Mouse (Mus musculus) embryo, embryonic 10.5 days (tissue): ENCODE data around the gene Pak4.
A peak's percentile ranks its signal among the peaks of the same experiment; 100 is the strongest.
"Not testable (repeated sequence)": the region's sequence is repeated elsewhere in the genome, so short reads cannot be mapped to it uniquely, and the experiment has no call there.

Source experiments
- DNase-seq: peaks from one replicate; pipeline ENCODE4 v3.0.0-alpha.2; 2015; ENCODE audit warnings: low spot score

The Pak4 gene

DNA sequence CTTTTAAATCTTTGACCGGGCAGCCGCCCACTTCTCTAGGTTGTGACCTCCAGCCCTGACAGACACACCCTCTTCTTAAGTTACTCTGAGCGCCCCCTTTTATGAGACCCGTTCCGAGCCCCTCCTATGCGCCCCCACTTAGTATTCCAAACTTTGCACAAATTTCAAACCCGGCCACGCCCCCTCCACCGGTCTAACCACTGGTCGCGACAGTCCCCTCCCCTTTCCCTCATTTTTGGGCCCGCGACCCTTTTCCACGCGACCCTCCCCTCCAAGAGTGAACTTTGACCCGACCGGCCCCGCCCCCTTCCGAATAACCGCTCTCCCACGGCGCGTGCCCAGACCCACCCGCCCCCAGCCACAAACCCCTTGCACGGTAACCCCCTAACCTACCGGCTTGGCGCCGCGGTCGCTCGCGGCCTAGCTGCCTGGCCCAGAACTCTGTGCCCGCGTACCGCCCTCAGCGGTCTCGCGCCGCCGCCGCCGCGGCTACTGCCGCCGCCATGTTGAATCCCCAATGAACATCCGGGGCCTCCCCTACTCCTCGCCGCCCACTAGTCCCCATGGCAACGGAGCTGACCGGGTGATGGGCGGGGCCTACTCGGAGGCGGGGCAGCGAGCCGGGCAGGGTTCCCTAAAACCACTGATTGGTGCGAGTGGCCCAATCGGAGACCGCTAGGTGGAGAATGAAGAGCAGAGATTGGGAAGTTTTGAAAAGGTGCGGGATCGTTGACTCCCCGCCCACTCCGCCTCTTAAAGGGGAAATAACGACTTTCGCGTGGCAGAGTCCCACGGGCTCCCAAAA lies at the start of gene Pak4, which contains the start of gene Samd4b:
TSS of gene Pak4 (minus strand) at position 544 of the 805 bp plus-strand sequence.
TSS of gene Samd4b (minus strand) at position 503 of the 805 bp plus-strand sequence.
- DNase-seq = peak; percentile 99

DNA sequence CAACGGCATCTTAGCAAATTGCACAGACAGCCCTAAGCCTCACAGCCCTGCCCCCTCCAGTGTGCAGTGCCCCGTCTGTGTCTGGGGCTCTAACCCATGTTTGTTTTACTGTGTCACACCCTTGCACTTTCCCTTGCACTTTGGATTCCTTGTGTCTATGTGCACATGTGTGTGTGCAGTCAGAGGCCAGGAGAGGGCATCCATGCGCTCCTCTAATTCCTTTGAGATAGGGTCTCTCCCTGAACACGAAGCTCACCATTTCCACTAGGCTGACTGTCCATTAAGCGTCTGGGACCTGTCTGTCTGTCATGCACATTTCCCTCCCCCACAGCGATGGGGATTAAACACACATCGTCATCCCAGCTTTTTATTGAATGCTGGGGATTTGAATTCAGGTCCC lies 49.0 kb upstream of the Pak4 start:
- DNase-seq = peak; percentile 42

DNA sequence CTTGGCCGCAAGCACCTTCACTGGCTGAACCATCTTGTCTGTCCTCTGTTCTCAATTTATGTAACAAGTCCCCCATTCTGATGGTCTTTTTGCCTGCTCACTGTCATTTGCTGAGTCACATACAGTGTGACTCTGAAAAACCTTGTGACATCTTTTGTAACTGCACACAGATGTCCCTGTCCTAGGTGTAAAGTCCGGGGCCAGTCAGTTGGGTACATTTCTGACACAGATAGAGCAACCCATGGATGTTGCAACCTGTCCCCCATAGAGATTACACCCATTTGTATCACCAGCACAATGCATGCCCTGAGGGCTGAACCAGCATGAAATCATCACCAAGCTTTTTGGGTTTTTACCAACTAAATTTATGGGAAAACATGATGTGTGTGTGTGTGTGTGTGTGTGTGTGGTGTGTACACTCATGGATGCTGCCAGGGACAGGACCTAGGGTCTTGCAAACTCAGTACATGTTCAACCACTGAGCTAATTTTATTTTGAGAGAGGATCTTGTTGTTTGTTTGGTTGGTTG lies 48.0 kb upstream of the Pak4 start:
- DNase-seq = no peak

DNA sequence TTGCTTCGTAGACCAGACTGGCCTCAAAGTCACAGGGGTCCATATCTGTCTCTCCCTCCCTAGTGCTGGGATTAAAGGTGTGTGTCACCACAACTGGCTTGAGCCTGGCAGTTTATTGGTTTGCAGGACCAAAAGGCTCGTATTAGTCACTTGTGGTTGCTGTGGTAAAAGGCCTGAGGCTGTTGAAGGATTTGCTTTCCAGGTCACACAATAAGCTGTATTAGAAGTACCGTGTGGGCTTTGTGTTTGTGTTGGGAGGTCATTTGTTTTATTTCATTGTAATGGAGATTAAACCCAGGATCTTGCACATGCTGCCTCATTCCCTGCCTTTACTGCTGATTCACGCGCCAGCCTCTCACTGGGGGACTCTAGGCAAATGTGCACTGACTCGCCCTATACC lies 47.4 kb upstream of the Pak4 start:
- no peak for DNase-seq

DNA sequence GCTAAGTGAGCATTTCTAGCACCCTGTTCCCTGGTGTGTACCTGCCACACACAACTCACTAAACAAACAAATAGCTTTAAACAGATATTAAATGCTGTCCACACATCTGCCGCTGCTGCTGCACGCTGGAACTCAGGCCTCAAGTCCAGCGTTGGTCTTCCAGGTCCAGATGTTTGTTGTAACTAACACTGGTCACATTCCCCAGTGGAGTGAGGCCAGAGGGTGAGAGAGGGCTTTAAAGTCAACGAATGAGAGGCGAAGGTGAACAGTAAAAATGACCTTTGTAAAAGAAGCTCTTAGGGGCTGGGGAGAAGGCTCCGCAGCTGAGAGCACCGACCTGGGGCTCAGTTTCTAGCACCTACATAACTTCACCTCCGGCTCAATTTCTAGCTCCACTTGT lies 43.6 kb upstream of the Pak4 start:
- DNase-seq = no peak

DNA sequence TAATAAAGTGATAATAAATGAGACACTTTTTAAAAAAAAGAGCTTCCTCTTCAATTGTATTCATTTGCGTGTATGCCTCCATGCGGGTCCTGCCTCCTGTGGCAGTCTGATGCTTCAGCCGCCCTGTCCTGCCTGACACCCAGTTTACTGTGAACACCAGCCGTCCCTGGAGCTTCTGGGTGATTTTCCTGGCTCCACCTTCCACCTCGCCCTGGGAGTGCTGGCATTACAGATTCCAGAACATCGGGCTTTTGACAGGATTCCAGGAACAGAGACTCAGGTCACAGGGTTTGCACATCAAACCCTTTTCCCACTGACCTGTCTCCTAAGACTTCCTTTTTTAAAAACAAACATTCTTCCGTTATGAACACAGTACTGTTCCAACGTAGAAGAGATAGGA lies 39.5 kb upstream of the Pak4 start:
- no peak for DNase-seq

DNA sequence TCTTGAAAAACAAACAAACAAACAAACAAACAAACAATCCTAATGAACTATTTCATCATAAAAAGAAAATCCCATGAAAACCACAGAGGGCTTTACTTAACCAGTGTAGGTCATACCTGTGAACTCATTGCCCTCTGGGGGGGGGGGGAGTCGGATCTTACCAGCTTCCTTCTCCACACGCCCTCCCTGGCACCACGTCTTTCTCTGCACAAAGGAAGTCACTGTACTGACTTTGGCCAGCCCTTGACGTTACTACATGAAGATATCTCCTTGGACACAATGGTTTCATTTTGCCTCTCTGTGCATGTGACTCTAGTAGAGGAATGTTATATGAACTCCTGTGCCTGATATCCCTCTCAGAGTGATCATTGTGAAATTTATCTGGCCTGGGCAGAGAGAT lies 36.1 kb upstream of the Pak4 start:
- no peak for DNase-seq

DNA sequence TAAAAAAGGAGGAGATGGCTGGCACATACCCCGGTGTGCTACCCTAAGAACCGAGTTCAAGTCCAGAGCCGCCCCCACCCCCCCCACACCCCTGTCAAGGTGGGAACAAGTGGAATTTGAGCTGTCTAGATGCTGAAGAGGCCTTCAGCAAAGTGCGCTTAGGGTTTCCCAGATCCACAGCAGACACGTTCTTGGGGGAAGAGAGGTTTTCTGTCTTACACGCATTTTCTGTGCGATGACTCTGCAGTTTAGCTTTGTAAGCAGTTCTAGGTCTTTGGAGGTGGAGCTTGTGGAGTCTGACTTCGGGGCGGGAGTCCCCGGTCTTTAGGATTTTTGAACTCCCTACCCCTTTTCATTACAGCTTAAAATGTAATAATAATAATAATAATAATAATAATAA lies 33.1 kb upstream of the Pak4 start, which contains the start of gene Acp7:
TSS of gene Acp7 (minus strand) at position 260 of the 400 bp plus-strand sequence.
- DNase-seq = no peak

DNA sequence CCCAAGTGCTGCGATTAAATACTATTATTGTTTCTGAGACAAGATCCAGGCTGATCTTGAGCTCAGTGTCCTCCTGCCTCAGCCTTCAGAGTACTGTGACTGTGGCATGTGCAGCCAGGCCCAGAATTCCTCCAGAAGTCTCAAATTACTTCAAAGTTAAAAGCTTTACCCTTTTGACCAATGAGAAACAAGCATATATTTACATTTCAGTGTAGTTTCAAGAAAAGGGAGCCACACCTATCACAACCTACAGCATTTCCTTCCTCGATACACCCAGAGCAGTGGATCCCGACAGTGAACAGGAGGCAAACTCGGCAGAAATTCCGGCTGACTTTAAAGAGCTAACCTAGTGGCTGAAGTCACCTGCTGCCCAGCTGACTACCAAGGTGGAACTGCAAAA lies 26.8 kb upstream of the Pak4 start:
- no peak for DNase-seq

DNA sequence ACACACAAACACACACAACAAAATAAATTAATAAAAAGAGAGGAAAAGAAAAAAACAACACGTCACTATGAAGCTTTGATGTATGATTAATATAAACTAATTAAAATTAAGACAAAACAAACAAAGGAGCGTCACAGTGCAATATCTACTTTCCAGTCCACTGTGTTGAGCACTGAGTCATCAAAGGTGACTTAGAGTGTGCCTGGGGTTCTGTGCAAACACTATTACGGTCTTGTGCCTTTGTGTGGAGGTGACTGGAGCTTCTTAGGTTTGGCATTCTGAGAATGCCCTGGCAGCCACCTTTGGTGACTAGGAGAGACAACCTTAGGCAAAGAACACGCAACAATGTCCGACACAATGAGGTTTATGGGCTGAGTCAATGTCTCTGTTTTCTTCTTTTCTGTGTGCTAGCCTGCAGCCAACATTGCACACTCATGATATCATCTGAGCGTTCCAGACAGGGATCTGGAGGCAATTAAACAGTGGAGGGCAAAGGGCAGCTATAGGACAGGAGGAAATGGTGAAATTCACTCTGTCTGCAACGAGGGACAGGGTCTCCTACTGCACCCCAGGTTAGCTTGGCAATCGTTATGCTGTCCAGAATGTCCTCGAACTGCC lies 21.2 kb upstream of the Pak4 start:
- DNase-seq = peak; percentile 51

DNA sequence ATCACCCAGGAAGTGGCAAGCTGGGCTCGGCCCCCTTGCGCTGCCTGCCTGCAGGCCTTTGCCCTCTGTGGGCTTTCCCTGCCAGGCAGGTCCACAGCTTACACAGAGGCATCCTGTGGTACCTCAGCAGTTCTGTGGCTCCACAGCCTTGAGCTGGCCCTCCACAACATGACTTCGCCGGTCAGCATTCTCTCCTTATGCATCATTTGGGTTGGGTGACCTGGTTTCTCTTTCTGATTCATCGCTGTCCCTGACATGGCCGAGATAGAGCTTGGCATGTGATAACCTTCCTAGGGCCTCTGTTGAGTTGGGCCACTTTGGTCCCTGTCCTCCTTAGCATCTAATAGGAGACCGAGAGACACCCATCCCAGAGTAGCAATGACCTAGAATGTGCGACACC lies 8.0 kb upstream of the Pak4 start:
- DNase-seq = no peak

DNA sequence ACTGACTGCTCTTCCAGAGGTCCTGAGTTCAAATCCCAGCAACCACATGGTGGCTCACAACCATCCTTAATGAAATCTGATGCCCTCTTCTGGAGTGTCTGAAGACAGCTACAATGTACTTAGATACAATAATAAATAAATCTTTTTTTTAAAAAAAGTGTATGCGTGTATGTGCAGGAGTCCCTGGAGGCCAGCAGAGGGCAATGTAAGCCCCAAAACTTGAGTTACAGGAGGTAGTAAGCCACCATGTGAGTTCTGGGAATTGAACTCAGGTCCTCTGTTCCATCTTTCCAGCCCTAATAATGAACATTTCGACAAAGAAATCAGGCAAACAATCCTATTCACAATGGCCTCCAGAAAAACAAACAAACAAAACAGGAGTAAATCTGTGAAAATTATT lies 5.8 kb upstream of the Pak4 start:
- DNase-seq = not testable (repeated sequence)

DNA sequence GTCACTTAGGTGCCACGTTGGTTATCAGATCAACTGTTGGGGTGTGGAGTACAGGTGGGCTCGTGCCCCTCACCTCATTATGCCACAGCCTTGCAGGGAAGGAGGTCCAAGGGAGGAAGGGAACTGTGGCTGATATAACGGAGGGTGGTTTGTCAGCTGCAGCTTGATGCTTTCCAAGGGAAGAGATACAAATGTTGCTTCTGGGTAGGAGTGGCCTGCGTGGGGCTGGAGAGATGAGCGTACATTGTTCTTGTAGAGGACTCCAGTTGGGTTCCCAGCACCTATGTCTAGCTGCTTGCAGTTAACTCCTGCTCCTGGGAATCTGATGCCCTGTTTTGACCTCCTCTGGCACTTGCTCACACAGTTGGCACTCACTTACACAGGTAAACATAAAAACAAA lies 5.2 kb upstream of the Pak4 start:
- no peak for DNase-seq

DNA sequence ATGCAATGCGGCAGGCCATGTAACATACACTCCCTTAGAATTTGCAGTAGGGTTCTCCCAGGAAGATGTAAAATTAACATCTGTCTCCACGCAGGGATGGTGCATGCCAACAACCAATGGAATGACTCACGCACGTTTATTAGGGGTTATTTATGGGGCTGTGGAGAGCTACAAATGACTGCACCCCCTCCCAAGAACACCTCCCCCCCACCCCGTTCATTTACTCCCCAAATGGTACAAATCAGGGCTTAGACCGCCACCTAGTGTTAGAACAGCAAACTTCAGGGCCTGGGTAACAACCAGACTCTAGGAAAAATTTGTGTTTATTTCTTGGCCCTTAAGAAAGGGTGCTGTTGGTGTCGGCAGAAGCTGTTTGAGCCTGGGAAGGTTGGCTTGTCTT lies 3.7 kb upstream of the Pak4 start:
- peak; percentile 83 for DNase-seq

DNA sequence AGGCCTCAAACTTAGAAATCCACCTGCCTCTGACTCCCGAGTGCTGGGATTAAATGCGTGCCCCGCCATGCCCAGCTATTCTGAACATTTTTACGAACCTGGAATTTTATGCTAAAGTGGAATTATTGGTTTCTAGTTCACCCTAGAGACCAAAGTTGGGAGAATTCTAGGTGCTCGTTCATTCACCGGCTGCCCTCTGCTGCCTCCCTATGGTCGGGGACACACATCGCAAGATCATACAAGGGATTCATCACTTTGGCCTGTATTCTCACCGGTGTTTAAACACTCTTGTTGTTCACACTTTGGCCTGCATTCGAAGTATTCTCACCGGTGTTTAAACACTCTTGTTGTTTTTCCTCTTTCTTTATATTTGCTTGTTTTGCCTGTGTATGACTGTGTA lies 3.0 kb upstream of the Pak4 start:
- DNase-seq = peak; percentile 83

DNA sequence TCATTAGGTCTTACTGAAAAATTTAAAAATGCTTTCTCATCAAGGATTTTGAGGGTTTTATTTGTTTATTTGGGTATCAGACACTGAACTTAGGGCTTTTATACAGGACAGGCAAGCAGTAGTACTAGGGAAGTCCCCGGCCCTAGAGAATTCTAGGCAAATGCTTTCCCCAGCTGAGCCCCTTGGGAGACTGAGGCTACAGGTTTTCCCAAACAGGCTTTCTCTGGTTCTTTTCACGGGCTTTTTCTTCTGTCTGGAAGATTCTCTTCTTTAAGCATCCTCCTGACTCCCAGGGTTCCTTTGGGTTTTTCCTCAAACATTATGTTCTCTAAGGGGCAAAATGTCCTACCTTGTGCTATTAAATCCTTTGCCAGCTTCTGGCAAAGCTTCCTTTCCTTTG lies 966 bp upstream of the Pak4 start:
- DNase-seq = peak; percentile 9

DNA sequence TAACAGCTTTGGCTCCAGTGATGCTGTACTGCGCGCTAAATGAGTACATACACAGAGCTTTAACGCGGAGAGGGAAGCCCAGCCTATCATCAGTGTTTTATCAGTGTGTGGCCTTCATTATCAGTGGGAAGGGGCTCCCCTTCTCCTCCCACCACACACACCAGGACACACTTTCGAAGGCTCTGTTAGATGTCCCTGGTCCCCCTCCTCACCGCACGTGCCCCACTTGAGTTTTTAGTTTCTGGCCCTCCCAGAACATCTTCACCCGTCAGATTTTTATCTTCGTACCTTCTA lies 761 bp downstream of the Pak4 start:
- DNase-seq = no peak

DNA sequence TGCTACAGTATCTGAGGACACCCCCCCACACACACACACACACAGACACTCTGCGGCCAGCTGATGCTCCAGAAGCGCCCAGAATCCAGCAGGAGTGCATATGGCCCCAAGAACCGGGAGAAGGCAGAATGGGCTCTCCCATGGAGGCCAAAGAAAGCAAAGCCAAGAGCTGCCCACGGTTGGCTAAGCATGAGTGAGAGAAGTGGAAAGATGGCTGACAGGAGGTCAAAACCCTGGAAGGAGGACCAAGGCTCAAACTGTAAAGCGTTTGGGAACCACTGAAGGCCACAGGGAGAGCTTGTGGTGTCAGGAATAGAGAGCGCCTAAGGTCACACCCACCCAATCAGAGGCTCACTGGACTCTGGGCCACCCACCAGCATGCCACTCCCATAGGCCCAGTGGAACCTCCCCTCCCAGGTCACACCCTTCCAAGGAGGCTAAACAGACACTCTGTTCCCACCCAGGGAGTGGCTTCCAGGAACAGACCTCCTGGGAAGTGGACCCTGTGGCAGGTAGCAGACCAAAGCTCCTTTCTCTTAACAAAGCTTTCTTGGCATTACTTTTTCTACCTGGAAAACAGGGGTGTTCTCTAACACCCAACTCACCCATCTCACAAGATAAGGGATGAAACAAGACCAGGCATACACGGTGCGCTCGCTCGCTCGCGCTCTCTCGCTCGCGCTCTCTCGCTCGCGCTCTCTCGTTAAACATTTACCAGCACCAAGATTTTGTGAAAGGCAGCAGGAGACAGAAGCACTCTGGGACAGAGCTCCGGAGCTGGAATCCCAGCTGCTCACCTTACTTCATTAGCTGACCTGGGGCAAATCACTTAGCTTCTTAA lies 1.3 kb downstream of the Pak4 start:
- peak; percentile 57 for DNase-seq

DNA sequence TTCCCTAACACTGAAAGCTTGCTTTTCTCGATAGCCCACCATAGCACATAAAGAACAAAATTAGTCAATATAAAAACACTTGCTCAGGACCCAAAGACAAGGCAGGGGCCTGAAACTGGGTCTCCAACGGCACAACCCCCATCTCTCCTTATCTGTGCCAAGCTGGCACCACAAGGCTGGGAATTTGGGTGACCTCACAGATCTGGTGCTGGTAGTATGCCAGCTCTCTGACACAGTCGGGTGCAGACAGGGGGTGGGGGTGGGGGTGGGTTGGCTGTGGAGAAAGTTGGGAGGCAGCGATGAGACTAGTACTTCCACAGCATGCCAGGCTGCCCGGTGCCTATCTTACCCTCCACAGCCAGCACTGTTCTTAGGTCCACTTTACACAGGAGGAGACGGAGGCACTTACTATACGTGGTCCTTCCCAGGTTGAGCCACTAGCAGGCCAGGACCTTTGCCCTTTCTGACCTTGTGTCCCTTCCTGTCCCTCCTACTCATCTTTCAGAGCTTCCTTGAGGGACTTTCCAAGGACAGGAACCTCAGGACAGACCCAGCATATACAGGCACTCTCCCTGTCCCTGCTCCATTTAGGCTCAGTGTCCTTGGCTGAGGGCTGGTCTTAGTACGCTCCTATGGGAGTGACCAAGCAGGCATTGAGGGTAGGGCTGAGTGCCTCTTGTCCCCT lies 2.1 kb downstream of the Pak4 start:
- no peak for DNase-seq

DNA sequence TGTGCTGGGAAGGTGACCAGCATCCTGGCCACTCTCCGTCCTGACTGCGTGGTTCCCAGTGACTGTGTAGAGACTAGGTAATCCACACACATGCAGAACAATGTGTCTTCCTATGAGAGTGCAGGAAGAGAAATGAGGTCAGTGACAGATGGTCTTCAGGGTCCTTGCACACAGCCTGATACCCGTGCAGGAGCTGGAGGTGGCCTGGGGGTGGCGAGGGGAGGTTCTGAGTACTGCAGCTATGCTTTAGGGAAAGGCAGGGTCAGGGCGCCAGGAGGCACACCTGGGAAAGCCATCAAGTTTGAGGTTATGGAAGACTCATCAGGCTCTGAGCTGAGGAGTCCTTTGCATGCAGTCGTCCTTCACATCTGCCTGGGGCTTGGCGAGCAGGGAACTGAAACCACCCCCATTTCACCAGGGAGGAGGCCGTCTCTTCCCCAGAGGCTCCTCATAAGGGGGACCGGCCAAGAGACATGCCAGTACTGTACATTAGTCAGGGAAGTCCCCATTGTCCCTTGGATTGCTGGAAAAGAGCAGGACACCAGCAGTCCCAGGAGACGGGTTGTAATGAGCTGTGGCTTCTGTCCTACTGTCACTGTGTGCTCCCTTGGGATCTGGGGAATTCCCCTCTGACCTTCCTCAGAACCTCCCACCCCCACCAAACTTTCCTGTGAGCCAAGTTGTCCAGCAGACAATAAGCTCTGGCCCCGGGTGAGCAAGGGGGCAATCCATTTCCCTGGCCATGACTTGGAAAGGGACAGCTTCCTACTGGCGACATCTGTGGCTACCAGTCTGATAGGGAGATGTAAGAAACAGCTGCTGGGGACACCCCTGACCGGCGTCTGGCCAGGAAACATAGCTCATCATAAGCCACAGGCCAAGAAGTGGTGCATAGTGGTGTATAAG lies 4.5 kb downstream of the Pak4 start:
- DNase-seq = peak; percentile 43

DNA sequence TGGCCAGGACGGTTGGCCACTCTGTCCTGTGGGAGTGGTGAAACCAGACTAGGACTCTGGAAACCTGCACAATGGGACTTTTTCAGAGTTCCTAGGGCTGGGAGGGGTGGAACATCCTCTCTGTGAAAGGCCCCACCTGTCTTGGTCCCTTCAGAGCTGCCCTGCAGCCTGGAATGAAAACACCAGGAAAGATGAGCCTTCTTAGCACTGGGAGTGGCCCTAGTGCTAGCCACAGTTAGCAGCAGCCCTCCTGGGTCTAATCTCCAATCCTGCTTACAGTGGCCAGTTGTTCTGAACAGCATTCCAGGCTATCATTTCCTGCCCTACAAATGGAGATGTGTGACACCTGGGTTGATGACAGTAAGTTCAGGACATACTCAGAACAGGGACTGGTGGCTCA lies 6.1 kb downstream of the Pak4 start:
- DNase-seq = no peak
